Mouse (Mus musculus) cerebellum, adult 18-20 months (tissue): ENCODE measurements around the gene Ap3d1.
A peak's percentile ranks its signal among the peaks of the same experiment; 100 is the strongest.

ENCODE experiments used
- DNase-seq, 2 experiments: peaks; one replicate each; pipeline ENCODE4 v3.0.0; 2021

Ap3d1 gene

DNA sequence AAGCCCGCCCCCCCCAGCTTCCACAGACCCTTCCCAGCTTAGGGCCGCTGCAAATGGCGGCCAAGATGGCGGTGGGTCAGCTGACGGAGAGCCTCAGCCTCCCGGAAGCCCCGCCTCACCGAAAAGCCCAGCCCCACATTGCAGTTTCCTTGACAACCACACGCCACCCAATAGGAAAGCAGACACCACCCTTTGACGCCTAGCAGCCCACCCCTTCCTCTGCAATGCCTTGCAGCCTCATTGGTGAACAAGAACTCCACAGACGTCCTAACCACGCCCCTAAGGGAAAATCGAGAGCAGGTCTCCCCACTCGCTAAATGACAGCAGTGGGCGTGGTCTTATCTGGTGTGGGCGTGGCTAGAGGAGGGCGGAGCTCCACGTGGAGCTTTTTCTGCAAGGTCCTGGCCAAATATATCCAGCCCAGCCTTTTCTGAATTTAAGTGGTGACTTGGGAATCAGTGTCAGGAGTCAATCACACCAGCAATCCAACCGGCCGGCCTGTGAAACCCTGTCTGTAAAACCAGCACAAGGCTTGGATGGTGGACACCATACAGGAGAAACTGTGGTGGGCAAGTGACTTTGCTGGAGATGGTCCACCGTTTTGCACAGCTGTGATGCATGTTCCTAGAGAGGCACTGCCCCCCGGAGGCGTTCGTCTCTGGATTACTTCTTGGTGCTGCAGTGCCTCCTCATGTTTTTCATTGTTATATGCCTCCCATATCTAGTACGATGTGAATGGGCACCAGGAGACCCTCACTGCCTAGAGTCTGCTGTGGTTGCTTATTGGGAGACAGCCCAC lies at the start of gene Ap3d1:
Gene Ap3d1 (minus strand): TSS at position 85 of the 799 bp plus-strand sequence.
- DNase-seq: peak; percentile 95 to 99

DNA sequence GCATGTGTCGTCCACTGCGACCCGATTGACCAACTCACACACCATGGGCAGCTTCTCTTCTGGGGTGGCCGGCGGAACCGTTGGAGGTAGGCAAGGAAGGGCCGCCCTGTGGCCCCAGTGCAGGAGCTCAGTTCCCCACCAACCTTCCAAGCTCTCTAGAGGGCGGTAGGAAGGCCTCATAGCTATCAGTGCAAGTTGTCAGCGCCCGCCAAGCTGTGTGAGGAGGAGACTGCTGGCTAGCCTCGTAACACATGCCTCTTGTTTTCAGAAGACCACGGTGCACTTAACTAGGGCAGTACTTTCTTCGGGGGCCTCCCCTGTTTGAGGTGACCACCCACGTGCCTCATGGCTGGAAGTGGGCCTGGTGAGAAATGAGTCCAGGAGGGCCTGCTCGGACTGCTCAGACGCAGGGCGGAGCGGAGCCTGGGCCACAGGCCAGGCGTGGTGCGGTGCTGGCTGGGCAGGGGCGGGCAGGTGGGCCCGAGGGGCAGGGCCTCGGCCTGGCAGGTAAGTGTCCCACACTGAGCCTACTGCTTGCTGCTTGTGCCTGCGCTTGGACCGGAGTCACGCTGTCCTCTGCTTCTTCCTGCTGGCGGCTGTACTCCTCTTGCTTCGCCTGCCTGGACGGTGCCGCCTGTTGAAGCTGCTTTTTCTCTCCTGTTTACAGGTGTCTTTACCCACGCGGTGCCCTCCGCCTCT lies 49.6 kb upstream of the Ap3d1 start:
- peak; percentile 48 to 58 for DNase-seq

DNA sequence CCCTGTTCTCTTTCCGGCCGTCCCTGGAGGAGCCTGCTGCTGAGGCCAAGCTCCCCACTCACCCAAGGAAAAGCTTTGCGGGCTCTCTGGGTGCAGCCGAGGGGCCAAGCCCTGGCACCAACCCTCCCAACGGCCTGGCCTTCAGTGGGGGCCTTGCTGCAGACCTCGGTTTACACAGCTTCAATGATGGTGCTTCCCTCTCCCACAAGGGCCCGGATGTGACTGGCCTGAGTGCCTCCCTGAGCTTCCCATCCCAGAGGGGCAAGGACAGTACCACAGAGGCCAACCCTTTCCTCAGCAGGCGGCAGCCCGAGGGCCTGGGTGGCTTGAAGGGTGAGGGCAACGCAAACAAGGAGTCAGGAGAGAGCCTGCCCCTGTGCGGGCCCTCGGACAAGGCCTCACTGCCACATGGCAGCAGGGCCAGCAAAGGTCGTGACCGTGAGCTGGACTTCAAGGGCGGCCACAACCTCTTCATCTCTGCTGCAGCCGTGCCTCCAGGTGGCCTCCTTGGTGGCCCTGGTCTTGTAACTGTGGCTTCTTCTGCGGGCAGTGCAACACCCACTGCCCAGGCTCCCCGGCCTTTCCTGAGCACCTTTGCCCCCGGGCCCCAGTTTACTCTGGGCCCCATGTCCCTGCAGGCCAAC lies 48.8 kb upstream of the Ap3d1 start:
- no peak for DNase-seq

DNA sequence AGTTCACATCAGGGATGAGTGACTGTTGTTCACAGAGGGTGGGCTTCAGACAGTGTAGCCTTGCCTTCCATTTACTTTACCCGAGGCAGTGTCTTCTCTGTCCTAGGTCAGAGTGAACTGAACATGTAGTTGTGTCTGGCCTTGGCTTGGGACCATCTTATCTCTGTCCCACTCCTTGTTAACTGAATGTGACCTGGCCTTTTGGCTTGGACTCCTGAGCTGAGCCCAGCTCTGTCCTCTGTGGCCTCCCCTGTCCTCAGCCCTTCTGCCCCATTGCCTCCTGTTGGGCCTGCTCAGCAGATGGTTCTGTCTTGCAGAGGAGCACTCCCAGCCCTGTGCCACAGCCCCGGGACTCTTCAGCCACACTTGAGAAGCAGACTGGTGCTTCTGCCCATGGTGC lies 45.5 kb upstream of the Ap3d1 start:
- no peak for DNase-seq

DNA sequence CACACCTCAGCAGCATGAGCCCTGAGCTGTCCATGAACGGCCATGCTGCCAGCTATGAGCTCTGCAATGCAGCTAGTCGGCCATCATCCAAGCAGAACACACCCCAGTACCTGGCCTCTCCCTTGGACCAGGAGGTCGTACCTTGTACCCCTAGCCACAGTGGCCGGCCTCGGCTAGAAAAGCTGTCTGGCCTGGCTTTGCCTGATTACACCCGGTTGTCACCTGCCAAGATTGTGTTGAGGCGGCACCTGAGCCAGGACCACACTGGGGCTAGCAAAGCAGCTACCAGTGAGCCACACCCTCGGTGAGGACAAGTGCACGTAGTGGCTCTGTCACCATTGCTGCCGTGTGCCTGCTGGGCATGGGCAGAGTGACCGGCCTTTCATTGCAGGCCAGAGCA lies 43.9 kb upstream of the Ap3d1 start:
- no peak for DNase-seq

DNA sequence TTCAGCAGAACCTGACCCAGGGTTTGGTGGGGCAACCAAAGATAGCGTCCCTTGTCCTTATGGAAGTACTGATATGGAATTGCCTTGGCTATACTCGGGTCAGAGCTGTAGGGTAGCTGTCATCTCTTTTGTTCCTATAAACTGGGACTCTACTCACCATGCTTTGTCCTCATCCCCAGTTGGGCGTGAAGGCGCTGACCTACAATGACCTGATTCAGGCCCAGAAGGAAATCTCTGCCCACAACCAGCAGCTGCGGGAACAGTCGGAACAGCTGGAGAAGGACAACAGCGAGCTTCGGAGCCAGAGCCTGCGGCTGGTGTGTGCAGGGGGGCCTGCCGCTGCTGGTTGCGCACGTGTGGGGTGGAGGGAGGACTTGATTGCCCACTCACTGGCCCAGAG lies 42.8 kb upstream of the Ap3d1 start:
- peak in 1 of 2 experiments; percentile 5 for DNase-seq

DNA sequence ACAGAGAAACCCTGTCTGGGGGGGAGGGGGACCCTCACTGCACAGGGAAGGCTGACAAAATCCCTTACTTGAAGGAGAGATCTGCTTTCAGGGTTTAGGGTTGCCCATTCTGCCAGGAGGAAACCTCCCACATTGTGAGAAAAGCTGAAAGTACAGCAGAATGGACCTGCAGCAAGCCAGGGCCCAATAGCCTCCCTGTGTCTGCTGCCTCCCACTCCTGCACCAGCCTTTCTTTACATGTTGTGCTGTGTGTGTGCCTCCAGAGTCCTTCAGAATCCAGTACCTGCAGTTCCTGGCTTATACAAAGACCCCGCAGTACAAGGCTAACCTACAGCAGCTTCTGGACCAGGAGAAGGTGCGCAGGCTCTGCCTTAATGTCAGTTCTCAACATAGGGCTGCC lies 42.2 kb upstream of the Ap3d1 start:
- no peak for DNase-seq

DNA sequence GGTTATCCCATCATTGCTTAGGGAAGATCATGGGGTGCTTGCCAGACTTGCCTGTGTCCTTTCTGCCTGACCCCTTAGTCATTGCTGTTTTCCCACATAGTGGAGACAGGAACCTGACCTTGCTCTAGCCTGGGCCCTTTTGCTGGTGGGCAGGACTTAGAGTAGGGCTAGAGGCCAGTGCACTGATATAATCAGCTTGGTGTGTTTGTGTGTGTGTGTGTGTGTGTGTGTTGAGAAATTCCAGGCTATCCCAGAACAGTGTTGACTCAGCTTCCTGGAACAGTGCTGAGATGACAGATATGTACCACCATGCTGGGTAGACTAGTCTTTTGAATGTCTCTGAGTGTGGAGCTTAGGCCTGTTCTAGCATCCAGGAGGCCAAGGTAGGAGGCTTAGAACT lies 37.5 kb upstream of the Ap3d1 start:
- no peak for DNase-seq

DNA sequence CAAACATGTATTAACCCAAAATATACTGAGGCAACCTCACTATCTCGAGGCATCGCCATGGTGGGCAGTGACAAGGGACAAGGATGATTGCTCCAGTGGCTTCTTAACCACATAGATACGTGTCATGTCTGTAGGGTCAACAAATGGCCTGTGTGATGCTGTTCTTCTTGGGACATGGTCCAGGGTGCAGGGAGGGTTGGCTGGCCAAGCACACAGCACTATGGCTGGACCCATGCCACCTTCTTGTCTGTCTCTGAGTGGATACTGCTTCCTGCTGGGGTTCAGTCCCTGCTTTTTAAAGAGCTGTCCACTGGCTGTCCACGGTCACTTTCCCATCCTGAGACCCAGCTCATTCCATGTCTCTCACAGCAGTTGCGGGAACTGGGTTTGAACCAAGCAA lies 35.1 kb upstream of the Ap3d1 start:
- DNase-seq: peak; percentile 63 to 70

DNA sequence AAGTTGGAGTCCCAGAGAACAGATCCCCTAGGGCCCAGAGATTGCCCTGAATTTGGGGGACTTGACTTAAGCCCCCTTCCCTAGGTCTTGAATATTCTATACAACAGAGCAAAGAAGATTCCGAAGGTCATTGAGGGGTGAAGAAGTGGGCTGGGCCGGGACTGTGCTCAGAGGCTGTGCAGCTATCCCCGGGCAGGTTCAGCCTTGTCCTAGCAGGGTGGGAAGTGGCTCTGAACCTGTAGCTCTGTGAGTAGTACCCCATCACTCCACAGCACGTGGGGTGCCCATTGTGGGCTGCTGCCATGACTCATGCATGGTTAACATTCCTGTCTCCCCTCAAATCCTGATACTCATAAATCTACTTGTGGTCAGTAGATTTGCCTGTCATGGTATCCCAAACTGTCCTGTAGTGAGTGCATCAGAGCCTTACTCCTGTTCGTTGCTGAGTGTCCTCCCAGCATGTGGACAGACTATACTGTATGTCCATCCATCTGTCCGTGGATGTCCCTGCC lies 34.4 kb upstream of the Ap3d1 start:
- DNase-seq: no peak

DNA sequence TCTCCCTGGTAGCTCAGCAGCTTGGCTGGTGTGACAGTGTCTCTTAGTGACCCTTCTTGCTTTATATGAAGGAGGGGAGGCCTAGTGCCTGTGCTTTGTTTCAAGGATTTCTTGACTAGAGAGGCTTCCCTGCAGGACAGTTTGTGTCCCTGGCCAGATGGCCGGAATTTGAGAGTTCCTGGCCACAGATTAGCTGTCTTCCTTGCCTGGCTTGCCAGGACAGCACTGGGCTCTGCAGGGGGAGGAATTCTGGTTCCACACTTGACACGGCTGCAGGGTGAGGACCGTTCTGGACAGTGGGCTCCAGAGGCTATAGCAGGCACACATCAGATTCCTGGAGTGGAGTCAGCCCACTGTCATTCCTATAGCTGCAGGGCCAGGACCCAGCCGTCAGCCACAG lies 33.7 kb upstream of the Ap3d1 start:
- peak; percentile 82 to 88 for DNase-seq

DNA sequence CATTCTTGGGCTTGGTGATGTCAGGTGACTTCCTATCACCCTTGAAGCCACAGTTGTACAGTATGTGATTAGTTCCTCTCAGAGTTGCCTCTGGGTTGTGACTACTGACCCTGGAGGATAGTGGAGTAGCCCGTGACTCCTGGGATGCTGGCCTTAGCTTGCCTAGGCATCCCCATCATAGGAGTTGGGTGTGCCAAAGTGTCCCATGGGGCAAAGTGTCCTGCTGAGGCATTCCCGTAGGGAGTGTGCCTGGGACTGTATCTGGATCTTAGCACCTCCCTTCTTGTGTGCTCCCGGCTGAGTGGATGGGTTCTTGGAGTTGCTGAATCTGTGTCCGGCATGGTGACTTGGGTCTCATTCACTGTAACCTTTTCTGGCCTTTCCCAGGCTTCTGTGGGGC lies 32.9 kb upstream of the Ap3d1 start:
- no peak for DNase-seq

DNA sequence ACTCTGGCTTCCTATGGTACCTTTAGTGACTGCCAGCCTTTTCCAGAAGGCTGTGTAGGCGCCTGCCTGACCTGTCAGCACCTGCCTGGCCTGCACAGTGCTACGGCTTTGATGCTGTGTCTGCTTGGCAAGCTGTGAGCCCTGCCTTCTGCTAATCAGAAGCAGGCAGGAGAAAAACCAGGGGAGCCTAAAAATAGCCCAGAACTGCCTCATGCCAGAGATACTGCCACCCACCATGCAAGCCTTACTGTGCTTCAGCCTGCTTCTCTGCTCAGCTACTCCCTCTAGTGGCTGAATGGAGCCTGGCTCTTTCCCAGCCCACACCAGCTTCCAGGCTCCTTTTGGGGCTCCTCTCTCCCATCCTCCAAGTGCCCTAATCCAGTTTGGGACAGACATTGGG lies 32.5 kb upstream of the Ap3d1 start:
- peak; percentile 94 to 96 for DNase-seq

DNA sequence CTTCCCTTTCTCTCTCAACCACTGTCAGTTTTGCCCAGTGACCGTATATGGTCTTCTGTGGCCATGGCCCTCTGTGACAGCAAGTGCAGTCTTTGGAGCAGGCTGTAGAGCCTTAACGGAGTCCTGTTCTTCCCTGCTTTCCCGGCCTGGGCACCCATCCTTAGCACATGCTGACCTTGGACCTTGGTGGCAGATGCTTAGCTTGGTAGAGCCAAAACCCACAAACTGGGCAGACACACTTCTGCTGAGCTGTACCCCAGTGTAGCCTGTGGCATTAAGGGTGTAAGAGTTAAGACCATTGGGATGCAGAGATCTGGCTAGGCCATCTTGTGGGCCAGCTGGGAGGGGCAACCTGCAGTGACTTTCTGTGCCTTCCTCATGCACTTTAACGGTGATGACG lies 31.8 kb upstream of the Ap3d1 start:
- no peak for DNase-seq

DNA sequence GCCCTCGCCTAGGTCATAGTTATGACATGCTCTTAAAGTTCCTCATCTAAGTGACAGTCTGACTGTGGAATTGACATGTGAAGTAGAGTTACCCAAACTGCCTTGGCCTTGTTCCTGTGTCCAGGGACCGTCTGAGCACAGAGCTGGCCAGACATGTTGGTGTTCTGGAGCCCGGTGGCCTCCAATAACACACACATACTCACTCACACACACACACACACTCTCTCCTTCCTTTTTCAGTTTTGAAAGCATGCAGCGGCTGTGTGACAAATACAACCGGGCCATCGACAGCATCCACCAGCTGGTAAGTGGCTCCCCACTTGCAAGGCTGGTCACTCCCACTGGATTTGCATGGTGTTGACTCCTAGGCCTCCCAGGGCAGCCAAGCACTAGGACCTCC lies 26.3 kb upstream of the Ap3d1 start:
- DNase-seq: no peak

DNA sequence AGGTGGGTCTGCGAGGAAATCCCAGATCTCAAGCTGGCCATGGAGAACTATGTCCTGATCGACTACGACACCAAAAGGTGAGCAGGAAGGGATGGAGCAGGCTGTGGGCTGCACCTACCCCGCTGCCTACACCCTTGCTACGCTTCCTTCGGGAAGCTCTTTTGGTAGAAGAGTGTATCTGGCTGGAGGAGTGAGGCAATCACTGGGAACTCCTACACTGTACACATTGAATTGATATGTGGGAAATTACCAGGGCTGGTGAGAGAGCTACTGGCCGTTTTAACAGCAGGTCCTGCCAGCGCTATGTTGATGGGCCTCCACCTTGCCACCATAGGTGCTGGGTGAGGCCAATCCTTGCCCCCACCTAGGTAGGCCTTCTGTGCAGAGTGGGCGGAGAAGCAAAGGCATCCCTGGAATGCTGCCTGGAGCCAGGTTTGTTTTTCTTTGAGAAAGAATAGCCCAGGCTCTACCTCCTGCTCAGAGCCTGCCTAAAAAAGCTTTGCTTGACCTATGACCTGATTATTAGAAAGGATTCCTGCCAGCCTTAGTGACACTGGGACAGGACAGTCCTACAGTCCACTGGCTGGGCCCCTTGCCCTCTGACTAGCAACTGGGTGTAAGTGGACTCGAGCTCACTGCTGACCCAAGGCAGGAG lies 24.2 kb upstream of the Ap3d1 start:
- DNase-seq: no peak

DNA sequence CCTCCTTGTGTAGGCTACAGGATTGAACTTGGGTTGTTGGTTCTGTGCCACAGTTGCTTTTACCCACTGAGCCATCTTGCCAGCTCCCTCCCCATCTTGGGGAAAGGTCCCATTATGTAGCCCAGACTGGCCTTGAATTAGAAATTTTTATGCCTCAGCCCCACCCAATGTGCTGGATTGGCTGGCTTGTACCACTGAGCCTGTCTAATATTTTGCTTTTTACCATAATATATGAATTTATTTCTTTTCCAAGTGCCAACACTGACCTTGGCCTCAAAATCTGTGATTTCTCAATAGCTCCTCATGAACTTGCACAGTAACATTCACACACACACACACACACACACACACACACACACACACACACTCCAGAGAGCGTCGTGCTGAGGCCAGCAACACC lies 23.7 kb upstream of the Ap3d1 start:
- DNase-seq: no peak

DNA sequence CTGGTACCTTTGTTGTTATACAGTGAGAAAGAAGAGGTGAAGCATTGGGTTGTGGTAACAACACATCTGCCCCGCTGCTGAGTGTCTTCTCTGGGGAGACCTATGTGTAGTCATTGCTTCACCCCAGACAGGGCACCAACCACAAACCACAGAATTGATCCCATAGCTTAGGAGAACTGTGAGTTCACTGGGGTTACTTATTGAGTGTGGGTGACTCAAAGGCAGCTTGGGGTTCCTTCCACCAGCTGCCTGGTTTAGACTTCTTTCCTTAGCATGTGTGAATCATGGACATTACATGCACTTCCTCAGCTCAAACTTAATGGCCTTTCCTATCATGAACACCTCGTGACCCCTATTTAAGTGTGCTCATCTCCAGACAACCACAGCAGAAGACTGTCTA lies 21.4 kb upstream of the Ap3d1 start:
- DNase-seq: no peak

DNA sequence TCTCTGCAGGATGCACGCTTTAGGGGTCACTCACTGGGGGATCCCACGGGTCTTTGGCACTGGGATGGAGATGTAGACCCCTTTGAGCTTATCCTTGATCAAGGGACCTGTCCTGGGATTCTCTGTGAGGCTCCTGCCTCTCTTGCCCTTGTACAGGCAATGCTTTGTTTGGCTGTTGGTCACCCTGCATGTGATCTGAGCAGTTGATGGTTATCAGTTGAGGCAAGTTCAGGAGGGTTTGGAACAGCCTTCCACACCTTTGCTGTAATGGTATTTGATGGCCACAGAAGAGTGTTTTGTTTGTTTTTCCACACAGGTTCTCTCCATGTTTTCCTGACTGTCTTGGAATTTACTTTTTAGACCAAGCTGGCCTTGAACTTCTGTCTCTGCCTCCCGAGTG lies 19.8 kb upstream of the Ap3d1 start:
- DNase-seq: no peak

DNA sequence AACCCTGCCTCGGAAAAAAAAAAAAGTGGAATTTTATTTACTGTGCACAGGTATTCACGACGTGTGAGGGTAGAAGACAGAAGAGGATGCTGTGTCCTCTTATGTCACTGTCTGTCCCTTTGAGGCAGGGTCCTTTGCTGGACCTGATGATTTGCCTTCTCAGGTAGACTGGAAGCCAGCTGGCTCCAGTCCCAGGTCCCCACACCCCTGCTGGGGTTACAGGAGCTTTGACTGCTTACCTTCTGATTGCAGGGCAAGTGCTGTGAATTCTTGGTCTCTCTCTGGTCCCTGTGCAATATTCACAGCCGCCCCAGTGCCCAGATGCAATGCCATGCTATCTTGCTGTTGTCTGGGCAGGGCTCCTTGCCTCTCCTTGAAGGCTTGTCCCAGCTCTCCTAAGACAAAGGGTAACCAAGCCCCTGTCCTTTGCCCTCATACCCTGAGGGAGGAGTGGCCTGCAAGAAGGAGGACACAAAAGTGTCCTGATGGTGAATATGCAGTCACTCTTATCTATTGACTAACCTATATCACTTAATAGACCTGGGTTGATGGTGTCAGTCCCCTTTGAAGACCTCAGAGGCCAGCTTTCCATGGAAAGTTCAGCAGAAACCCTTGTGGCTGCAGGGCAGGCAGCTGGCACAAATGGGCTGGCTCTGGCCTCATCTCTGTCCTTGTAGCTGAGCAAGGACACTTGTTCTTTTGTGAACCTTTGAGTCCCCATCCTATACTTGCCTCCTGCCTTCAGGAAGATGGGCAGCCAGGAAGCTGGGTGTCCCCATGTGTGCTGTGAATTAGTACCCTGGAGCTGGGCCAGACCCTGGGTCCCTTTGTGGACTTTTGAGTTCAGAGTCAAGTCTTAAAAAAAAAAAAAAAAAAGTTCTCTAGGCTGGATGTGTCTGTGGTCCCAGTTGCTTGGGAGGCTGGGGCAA lies 18.8 kb upstream of the Ap3d1 start:
- DNase-seq: peak in 1 of 2 experiments; percentile 42

DNA sequence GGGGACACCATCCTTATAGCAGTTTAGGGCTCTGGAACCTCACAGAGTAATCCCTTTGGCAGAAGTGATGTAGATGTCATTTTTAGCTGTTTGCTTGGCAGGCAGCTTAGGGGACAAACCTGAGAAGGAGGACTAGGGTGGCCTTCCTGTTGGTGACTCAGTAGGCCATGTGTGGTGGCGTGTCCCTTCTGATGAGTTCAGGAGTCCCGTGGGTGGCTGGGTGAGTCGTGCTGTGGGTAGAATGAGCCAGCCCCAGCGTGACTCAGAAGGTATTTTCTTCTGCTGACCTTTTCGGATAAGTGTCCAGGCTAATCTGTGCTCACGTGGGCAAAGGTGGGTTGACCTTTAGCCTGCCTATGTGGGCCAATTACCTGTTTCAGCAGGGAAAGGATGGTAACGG lies 16.6 kb upstream of the Ap3d1 start:
- peak in 1 of 2 experiments; percentile 55 for DNase-seq

DNA sequence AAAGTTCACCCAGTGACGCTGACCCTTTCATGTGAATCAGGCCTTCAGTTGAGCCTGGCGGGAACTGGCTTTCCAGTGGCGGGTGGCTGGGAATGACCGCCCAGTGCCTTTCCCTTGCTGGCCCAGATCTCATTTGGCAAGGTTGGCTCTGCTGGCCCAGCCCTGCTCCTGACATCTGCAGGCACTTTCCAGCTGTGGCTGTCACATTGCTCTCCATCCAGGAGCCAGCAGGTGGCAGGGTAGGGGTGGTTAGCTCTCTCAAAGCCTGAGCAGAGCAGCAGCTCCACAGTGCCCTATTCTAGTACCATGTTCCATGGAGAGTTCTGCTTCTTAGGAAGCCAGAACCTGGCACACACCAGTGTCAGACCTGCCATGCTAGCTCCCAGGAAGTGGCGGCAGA lies 15.7 kb upstream of the Ap3d1 start:
- peak; percentile 54 to 63 for DNase-seq
